Mouse (Mus musculus): Measurements from ENCODE around the gene Eif3c. TPM values are rescaled to one million over a fixed set of nuclear protein-coding genes. Genes with fewer than 3 reads are reported as not detected.

Eif3c gene
- polyA plus RNA-seq, 1 experiment = 115 TPM

- Histone ChIP-seq H3K27ac (ENCODE audit: insufficient read depth, low read length) (peak overlapping the region; percentile 77), H3K4me3 (replicated peaks; ENCODE audit: insufficient read depth, low read depth, low read length) (peak overlapping the region; percentile 73), H3K4me1 (ENCODE audit: control insufficient read depth, insufficient read depth, low read length) (peaks cover 5% of the 10 kb centered on the region; the same call in 1 of the 2 replicates), H3K27me3 (ENCODE audit: control insufficient read depth, insufficient read depth, low read length) (no peaks in the 10 kb centered on the region)
- peak; percentile 93 to 96 for DNase-seq
- TF ChIP-seq POLR2A (IDR thresholded peaks at IDR 0.05; ENCODE audit: borderline replicate concordance, insufficient read depth, low read length) (peak; percentile 63; the same call in 1 of the 2 replicates), CTCF (IDR thresholded peaks at IDR 0.05; ENCODE audit: borderline replicate concordance, insufficient read depth, low read depth, low read length) (no peak)
- under 1% methylated on average over 55 of the region's 57 CpGs for WGBS
Measured at GRCm38 (mm10) chr7:126502023-126502741, 64.0 kb downstream of the Eif3c start.

DNA sequence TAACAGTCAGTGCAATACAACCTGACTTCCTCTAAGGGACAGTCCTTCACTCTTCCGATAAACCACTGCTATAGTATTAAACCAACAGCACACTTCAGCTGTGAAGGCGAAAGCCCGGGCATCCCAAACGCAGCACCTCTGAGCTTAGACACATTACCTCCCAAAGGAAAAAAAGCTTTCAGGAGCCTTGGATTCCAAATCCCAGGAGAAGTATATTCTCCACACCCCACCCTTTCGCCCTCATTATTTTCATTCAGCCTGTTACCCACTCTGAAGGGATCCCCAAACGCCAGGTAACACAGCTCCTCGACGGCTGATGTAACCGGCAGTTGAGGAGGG is 64.6 kb downstream of the Eif3c start:
- no peaks in the 10 kb centered on the region for H3K27me3 ChIP-seq (ENCODE audit: control insufficient read depth, insufficient read depth, low read length)
- peak overlapping the region; percentile 73 for H3K4me3 ChIP-seq (replicated peaks; ENCODE audit: insufficient read depth, low read depth, low read length)
- H3K27ac ChIP-seq (ENCODE audit: insufficient read depth, low read length) = peak overlapping the region; percentile 50
- TF ChIP-seq CTCF (IDR thresholded peaks at IDR 0.05; ENCODE audit: borderline replicate concordance, insufficient read depth, low read depth, low read length) = no peak
- no peak for TF ChIP-seq POLR2A (IDR thresholded peaks at IDR 0.05; ENCODE audit: borderline replicate concordance, insufficient read depth, low read length)
- under 1% methylated on average over 9 of the region's 9 CpGs for WGBS
- no peak for DNase-seq
- H3K4me1 ChIP-seq (ENCODE audit: control insufficient read depth, insufficient read depth, low read length) = peaks cover 5% of the 10 kb centered on the region; the same call in 1 of the 2 replicates

DNA sequence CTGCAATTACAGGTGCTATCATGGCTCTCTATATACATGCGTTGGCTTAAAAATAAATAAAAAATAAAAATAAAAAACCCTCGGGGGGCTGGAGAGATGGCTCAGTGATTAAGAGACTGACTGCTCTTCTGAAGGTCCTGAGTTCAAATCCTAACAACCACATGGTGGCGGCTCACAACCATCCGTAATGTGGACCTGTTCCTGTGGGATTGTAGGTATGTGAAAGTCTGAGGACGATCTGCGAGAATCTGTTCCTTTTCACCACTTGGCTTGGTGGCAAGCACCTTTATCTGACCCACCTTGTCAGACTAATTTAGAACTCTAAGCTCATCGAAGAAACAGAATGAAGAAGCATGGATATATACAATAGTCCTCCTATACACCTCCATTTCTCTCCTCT is 66.8 kb downstream of the Eif3c start:
- Histone ChIP-seq H3K27ac (ENCODE audit: insufficient read depth, low read length) (no peak overlapping the region), H3K27me3 (ENCODE audit: control insufficient read depth, insufficient read depth, low read length) (no peaks in the 10 kb centered on the region), H3K4me3 (replicated peaks; ENCODE audit: insufficient read depth, low read depth, low read length) (no peak overlapping the region), H3K4me1 (ENCODE audit: control insufficient read depth, insufficient read depth, low read length) (peaks cover 5% of the 10 kb centered on the region; the same call in 1 of the 2 replicates)
- DNase-seq = no peak
- TF ChIP-seq POLR2A (IDR thresholded peaks at IDR 0.05; ENCODE audit: borderline replicate concordance, insufficient read depth, low read length) = no peak
- TF ChIP-seq CTCF (IDR thresholded peaks at IDR 0.05; ENCODE audit: borderline replicate concordance, insufficient read depth, low read depth, low read length) = no peak
- 89% methylated on average over 7 of the region's 7 CpGs for WGBS

GRCm38 (mm10) chr7:126497966-126498365 is 68.2 kb downstream of the Eif3c start:
- Histone ChIP-seq H3K4me3 (replicated peaks; ENCODE audit: insufficient read depth, low read depth, low read length) (no peak overlapping the region), H3K27ac (ENCODE audit: insufficient read depth, low read length) (no peak overlapping the region), H3K27me3 (ENCODE audit: control insufficient read depth, insufficient read depth, low read length) (no peaks in the 10 kb centered on the region), H3K4me1 (ENCODE audit: control insufficient read depth, insufficient read depth, low read length) (peaks cover 5% of the 10 kb centered on the region; the same call in 1 of the 2 replicates)
- no peak for DNase-seq
- TF ChIP-seq CTCF (IDR thresholded peaks at IDR 0.05; ENCODE audit: borderline replicate concordance, insufficient read depth, low read depth, low read length) (no peak), POLR2A (IDR thresholded peaks at IDR 0.05; ENCODE audit: borderline replicate concordance, insufficient read depth, low read length) (no peak)
- WGBS = 78% methylated on average over 12 of the region's 12 CpGs

- no peaks in the 10 kb centered on the region for H3K27me3 ChIP-seq (ENCODE audit: control insufficient read depth, insufficient read depth, low read length)
- no peak for TF ChIP-seq POLR2A (IDR thresholded peaks at IDR 0.05; ENCODE audit: borderline replicate concordance, insufficient read depth, low read length)
- no peak for TF ChIP-seq CTCF (IDR thresholded peaks at IDR 0.05; ENCODE audit: borderline replicate concordance, insufficient read depth, low read depth, low read length)
- H3K4me3 ChIP-seq (replicated peaks; ENCODE audit: insufficient read depth, low read depth, low read length) = no peak overlapping the region
- 86% methylated on average over 5 of the region's 5 CpGs for WGBS
- no peak for DNase-seq
- peaks cover 5% of the 10 kb centered on the region; the same call in 1 of the 2 replicates for H3K4me1 ChIP-seq (ENCODE audit: control insufficient read depth, insufficient read depth, low read length)
- no peak overlapping the region for H3K27ac ChIP-seq (ENCODE audit: insufficient read depth, low read length)
Measured at GRCm38 (mm10) chr7:126496475-126496874, 69.7 kb downstream of the Eif3c start.

Other genes with a start within 250 kb of the Eif3c start
- gene Lat, start 196.8 kb downstream of the Eif3c start, polyA plus RNA-seq (2012; rRNA removed) = 1.6 and 1.9 TPM in 2 replicates
- gene Spns1, start 189.0 kb downstream of the Eif3c start, polyA plus RNA-seq (2012; rRNA removed) = 206 and 218 TPM in 2 replicates
- 6.3 and 6.4 TPM in 2 replicates for gene Nfatc2ip, start 169.7 kb downstream of the Eif3c start, polyA plus RNA-seq (2012; rRNA removed)
- gene Cd19, start 151.5 kb downstream of the Eif3c start, polyA plus RNA-seq (2012; rRNA removed) = 0.21 and 0.23 TPM in 2 replicates
- gene Rabep2, start 137.7 kb downstream of the Eif3c start, polyA plus RNA-seq (2012; rRNA removed) = 22.2 and 24.0 TPM in 2 replicates
- 0.38 and 0.46 TPM in 2 replicates for gene Atp2a1, start 103.3 kb downstream of the Eif3c start, polyA plus RNA-seq (2012; rRNA removed)
- gene Sh2b1, start 91.0 kb downstream of the Eif3c start, polyA plus RNA-seq (2012; rRNA removed) = 69.0 and 69.5 TPM in 2 replicates
- 123 and 124 TPM in 2 replicates for gene Tufm, start 79.0 kb downstream of the Eif3c start, polyA plus RNA-seq (2012; rRNA removed)
- 139 and 154 TPM in 2 replicates for gene Atxn2l, start 63.0 kb downstream of the Eif3c start, polyA plus RNA-seq (2012; rRNA removed)
- 0.87 and 0.98 TPM in 2 replicates for gene Apobr, start 18.5 kb upstream of the Eif3c start, polyA plus RNA-seq (2012; rRNA removed)
- gene Cln3, start 19.4 kb upstream of the Eif3c start, polyA plus RNA-seq (2012; rRNA removed) = 38.1 and 44.2 TPM in 2 replicates
- not detected in 2 replicates for gene Il27, start 28.5 kb upstream of the Eif3c start, polyA plus RNA-seq (2012; rRNA removed)
- gene Nupr1, start 64.5 kb upstream of the Eif3c start, polyA plus RNA-seq (2012; rRNA removed) = 9.3 and 10.6 TPM in 2 replicates
- gene Sgf29, start 82.9 kb upstream of the Eif3c start, polyA plus RNA-seq (2012; rRNA removed) = 45.4 and 45.5 TPM in 2 replicates
- gene Sult1a1, start 110.0 kb upstream of the Eif3c start, polyA plus RNA-seq (2012; rRNA removed) = 6.4 and 10.6 TPM in 2 replicates
- 51.0 and 61.6 TPM in 2 replicates for gene Bola2, start 129.0 kb upstream of the Eif3c start, polyA plus RNA-seq (2012; rRNA removed)
- gene Slx1b, start 129.4 kb upstream of the Eif3c start, polyA plus RNA-seq (2012; rRNA removed) = 39.6 and 40.3 TPM in 2 replicates
- 110 and 126 TPM in 2 replicates for gene Coro1a, start 141.4 kb upstream of the Eif3c start, polyA plus RNA-seq (2012; rRNA removed)
- 212 and 229 TPM in 2 replicates for gene Mapk3, start 193.2 kb upstream of the Eif3c start, polyA plus RNA-seq (2012; rRNA removed)
- gene Gdpd3, start 199.9 kb upstream of the Eif3c start, polyA plus RNA-seq (2012; rRNA removed) = 6.0 and 8.0 TPM in 2 replicates
- gene Ypel3, start 210.5 kb upstream of the Eif3c start, polyA plus RNA-seq (2012; rRNA removed) = 628 and 636 TPM in 2 replicates
- 2.2 TPM in 2 replicates for gene Tbx6, start 215.1 kb upstream of the Eif3c start, polyA plus RNA-seq (2012; rRNA removed)
- gene Ppp4c, start 226.1 kb upstream of the Eif3c start, polyA plus RNA-seq (2012; rRNA removed) = 110 and 119 TPM in 2 replicates
- 193 and 196 TPM in 2 replicates for gene Fam57b, start 231.3 kb upstream of the Eif3c start, polyA plus RNA-seq (2012; rRNA removed)

All from cerebellum, adult 2 months (tissue).